Mouse (Mus musculus) liver, embryonic 16.5 days (tissue): ENCODE measurements around the gene Nfyc. TPM values are rescaled to one million over a fixed set of nuclear protein-coding genes. Genes with fewer than 3 reads are reported as not detected.

ENCODE experiments used
- ATAC-seq: fragments of 200-750 bp; cut with Nextera tagmentation; 2 replicates; pipeline ENCODE4 v1.8.0; 2017; ENCODE audit warnings: low read depth, mild to moderate bottlenecking, moderate number of reproducible peaks, moderate library complexity
- H3K27ac ChIP-seq: fragments of 300-500 bp; sonication (generic); 2 replicates; pipeline ENCODE4 v1.5.1; 2014; ENCODE audit warnings: mild to moderate bottlenecking, low read length
- H3K27me3 ChIP-seq: fragments of 300-500 bp; sonication (generic); 2 replicates; pipeline ENCODE4 v1.6.1; 2014; ENCODE audit warnings: low read depth, low read length, mixed read lengths; ENCODE audit not compliant: control insufficient read depth, insufficient read depth
- H3K36me3 ChIP-seq: fragments of 300-500 bp; sonication (generic); 2 replicates; pipeline ENCODE4 v1.6.1; 2014; ENCODE audit warnings: mild to moderate bottlenecking; ENCODE audit not compliant: control insufficient read depth, insufficient read depth
- H3K4me1 ChIP-seq: fragments of 300-500 bp; sonication (generic); 2 replicates; pipeline ENCODE4 v1.6.1; 2014; ENCODE audit warnings: low read depth, low read length, mixed read lengths; ENCODE audit not compliant: control insufficient read depth
- H3K4me2 ChIP-seq: fragments of 300-500 bp; sonication (generic); 2 replicates; pipeline ENCODE4 v1.6.1; 2014; ENCODE audit warnings: low read depth, low read length, mixed read lengths
- H3K4me3 ChIP-seq: fragments of 300-500 bp; sonication (generic); 2 replicates; pipeline ENCODE4 v1.5.1; 2014; ENCODE audit warnings: low read depth, mild to moderate bottlenecking, low read length
- H3K9ac ChIP-seq: fragments of 300-500 bp; sonication (generic); 2 replicates; pipeline ENCODE4 v1.6.1; 2014; ENCODE audit warnings: low read depth, low read length
- H3K9me3 ChIP-seq: fragments of 300-500 bp; sonication (generic); replicated peaks from 2 replicates; pipeline ENCODE4 v1.6.1; 2016; ENCODE audit warnings: low read length; ENCODE audit not compliant: control insufficient read depth
- WGBS: fragments of 180-500 bp; shearing (Covaris S2); extraction: QIAGEN DNeasy Blood & Tissue Kit; methylation state at CpG from one replicate; pipeline ENCODE4 v1.1.7; 2014; ENCODE audit not compliant: insufficient replicate concordance; 5-methylcytosine and 5-hydroxymethylcytosine counted together
- polyA plus RNA-seq: library from polyadenylated mRNA; unstranded; fragments of >200 nt; fragmentation: Nextera tagmentation; extraction: Ambion mirVana; gene quantifications from 2 replicates; pipeline ENCODE4 v1.2.1, GENCODE M21; 2015

The Nfyc gene
- polyA plus RNA-seq, 1 experiment from 2014 or later: 47.4 TPM

DNA sequence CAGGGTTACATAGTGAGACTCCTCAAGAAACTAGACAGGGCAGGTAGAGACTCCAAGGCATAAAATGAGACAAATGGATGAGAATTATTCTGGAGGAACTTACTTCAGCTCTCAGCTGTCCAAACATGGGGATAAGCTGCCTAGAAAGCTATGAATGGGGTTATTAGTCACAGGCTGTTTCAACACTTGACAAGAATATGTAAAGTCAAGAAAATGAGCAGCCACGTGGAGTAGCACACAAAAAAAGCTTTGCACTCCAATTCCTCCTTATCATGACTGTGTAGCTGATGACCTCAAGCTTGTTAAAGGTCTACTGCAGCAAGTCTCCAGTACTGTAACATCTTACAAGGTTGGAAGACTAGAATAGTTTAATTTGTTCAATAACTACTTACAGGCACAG lies 12.1 kb downstream of the Nfyc start:
- WGBS: 40% methylated on average over 1 of the region's 1 CpGs
- H3K9me3 ChIP-seq: no peaks in the 10 kb centered on the region
- H3K4me2 ChIP-seq: no peak overlapping the region
- H3K9ac ChIP-seq: no peak overlapping the region
- no peaks in the 10 kb centered on the region for H3K27me3 ChIP-seq
- peaks cover 30% of the 10 kb centered on the region for H3K4me1 ChIP-seq
- no peak overlapping the region for H3K27ac ChIP-seq
- H3K36me3 ChIP-seq: no peaks in the 10 kb centered on the region
- H3K4me3 ChIP-seq: no peak overlapping the region
- no peak for ATAC-seq

DNA sequence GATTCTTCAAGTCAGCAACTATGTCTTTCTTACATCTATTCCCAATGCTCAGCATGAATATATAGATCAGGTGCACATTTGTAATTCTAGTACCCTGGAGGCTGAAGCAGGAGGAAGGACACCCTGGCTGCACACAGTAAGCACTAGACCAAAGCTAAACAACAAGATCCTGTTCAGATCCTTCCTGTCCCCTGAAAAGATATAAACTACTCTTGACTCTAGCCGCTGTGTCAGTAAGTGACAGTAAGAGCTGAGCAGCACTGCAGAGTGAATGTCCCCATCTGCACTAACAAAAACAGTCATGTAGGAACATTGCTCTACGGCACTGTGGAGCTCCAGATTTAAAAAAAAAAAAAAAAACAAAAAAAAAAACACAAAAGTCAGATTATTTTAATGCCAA lies 13.4 kb downstream of the Nfyc start:
- no peaks in the 10 kb centered on the region for H3K9me3 ChIP-seq
- no peak overlapping the region for H3K27ac ChIP-seq
- ATAC-seq: no peak
- 68% methylated on average over 2 of the region's 2 CpGs for WGBS
- H3K9ac ChIP-seq: no peak overlapping the region
- H3K4me1 ChIP-seq: peaks cover 23% of the 10 kb centered on the region
- no peaks in the 10 kb centered on the region for H3K27me3 ChIP-seq
- no peak overlapping the region for H3K4me3 ChIP-seq
- H3K36me3 ChIP-seq: no peaks in the 10 kb centered on the region
- no peak overlapping the region for H3K4me2 ChIP-seq

DNA sequence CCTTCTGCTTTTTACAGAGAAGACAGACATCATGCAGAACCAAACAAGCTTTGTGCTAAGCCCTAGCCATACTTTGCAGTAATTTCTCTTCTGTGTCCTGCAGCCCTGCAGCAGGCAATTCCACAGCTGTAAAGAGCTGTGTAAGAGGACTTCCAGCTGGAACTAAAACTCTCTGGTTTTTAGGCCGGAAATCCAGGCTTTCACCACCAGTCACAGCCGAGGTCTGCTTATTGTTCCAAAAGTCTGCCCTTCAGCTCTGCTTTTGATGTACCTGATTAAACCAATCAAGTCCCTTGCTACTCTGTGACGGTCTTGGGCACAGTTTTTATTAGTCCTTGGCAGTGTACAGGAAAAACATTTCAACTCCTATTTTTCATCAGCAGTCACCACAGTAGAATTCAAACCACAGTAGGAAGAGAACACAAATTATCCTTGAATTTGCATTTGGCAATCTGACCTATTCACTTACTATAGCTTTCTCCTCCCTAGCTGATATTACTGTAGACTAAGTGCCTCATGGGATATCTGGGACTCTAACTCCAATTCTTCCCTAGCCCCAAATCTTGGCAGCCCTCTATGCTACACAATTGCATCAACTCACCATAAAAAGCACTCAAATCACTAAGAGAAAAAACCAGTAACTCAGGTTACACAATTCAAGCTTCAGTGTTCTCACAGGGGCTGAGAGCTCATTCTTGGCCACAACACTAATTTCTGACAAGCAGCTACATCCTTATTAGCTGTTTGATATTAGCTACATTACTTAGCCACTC lies 14.2 kb downstream of the Nfyc start:
- Histone ChIP-seq H3K27ac (no peak overlapping the region; the same call in 1 of the 2 replicates), H3K4me1 (peaks cover 26% of the 10 kb centered on the region), H3K36me3 (no peaks in the 10 kb centered on the region), H3K27me3 (no peaks in the 10 kb centered on the region), H3K9me3 (no peaks in the 10 kb centered on the region), H3K4me2 (no peak overlapping the region), H3K9ac (no peak overlapping the region), H3K4me3 (no peak overlapping the region)
- WGBS: 44% methylated on average over 3 of the region's 3 CpGs
- no peak for ATAC-seq

DNA sequence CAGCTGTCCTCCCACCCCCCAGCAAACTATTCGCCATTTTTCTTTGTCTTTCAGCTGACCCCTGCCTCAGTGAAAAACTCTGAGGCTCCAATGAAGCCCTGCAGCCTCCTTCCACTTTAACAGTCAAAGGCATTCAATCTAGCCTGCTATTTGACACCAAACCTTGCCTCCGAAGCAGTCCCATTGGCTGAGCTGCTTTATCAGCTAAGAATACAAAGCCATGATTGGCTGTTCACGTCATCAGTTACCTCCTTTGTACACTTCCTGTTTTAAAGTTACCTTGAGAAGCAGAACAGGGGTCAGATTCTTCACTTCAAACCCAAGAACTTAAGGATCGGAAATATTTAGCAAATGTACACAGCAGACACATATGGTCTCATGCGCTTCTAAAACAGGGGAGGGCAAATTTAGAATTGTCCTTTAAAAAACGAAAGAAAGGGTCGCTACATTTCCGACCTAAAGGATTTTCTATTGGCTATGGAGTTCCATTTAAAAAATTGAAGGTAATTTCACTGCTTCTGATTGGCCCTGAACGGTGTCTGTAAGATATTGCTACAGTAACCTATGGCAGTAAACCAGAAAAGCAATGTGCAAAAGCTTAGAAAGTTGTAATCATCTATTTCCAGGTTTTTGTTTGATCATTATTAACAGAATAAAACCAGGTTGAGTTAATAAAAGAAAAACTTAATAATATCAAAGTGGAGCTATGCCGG lies 15.6 kb downstream of the Nfyc start:
- Histone ChIP-seq H3K27ac (peak overlapping the region; percentile 54), H3K9ac (peak overlapping the region; percentile 62), H3K4me3 (peak overlapping the region; percentile 67), H3K36me3 (no peaks in the 10 kb centered on the region), H3K4me2 (peak overlapping the region; percentile 67), H3K27me3 (no peaks in the 10 kb centered on the region), H3K9me3 (no peaks in the 10 kb centered on the region), H3K4me1 (peaks cover 26% of the 10 kb centered on the region)
- 8% methylated on average over 10 of the region's 10 CpGs for WGBS
- ATAC-seq: peak; percentile 98

DNA sequence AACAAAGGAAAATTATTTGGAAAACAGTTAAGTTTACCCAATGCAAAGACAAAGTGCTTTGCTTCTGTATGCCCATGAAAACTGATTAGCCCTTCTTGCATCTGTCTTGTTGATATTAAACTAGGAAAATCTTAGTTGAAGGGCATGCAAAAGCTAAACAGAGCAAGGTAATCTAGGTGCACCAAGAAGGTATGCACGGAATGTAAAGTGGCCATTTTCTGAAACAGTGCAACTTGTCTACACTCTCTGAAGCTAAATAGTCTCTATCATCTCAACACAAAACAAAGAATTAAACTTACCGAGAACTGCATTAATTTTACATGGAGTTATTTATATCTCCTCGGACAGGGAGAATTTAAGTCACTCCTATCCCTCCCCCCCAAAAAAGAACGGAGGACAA lies 16.2 kb downstream of the Nfyc start:
- peak overlapping the region; percentile 54 for H3K27ac ChIP-seq
- H3K4me3 ChIP-seq: peak overlapping the region; percentile 67
- ATAC-seq: no peak
- peak overlapping the region; percentile 62 for H3K9ac ChIP-seq
- 19% methylated on average over 4 of the region's 4 CpGs for WGBS
- H3K4me1 ChIP-seq: peaks cover 26% of the 10 kb centered on the region
- no peaks in the 10 kb centered on the region for H3K9me3 ChIP-seq
- H3K27me3 ChIP-seq: no peaks in the 10 kb centered on the region
- no peaks in the 10 kb centered on the region for H3K36me3 ChIP-seq
- H3K4me2 ChIP-seq: peak overlapping the region; percentile 67

DNA sequence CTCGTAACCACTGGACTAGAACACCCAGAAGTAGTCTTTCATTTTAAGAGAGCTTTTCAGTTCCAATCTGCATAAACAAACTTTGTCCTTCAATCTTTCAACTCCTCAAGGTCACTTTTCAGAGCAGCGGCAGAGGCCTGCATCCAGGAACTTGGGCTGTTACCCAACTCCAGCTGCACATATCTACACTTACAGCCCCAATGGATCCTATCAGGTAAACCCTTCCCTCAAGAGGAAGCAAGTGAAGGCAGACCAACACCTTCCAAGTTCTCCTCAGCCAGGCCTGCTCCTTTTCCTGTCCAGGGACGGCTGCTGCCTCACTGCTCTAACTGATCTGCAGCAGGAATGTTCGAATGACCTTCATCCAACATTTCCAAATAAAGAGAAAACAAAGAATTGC lies 17.2 kb downstream of the Nfyc start:
- H3K4me3 ChIP-seq: peak overlapping the region; percentile 40
- H3K9me3 ChIP-seq: no peaks in the 10 kb centered on the region
- H3K27ac ChIP-seq: peak overlapping the region; percentile 53; the same call in 1 of the 2 replicates
- H3K27me3 ChIP-seq: no peaks in the 10 kb centered on the region
- peak overlapping the region; percentile 67 for H3K4me2 ChIP-seq
- H3K36me3 ChIP-seq: no peaks in the 10 kb centered on the region
- 0 out of 2 replicates have a peak overlapping the region, but pooled peaks have one; percentile 26 for H3K9ac ChIP-seq
- no peak for ATAC-seq
- 45% methylated on average over 4 of the region's 4 CpGs for WGBS
- peaks cover 29% of the 10 kb centered on the region for H3K4me1 ChIP-seq

DNA sequence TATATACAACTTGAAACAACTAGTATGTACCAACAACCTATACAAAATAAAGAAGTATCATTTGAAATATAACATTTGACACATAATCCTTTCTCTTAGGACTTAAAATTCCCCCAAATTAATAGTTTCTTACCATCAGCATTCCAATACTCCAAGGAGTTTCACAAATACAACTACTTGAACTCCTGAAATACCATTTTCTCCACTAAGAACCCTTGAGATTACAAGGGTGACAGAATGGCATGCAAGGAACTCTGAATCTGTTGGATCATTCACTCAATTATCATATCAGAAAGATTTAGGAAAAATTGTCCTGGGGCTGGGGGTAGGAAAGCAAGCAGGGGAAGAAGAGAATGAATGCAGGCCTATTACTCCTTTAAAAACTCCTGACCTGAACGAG lies 17.6 kb downstream of the Nfyc start:
- no peaks in the 10 kb centered on the region for H3K27me3 ChIP-seq
- no peak overlapping the region for H3K9ac ChIP-seq
- 58% methylated on average over 1 of the region's 1 CpGs for WGBS
- H3K36me3 ChIP-seq: no peaks in the 10 kb centered on the region
- H3K4me2 ChIP-seq: peak overlapping the region; percentile 67
- no peak for ATAC-seq
- H3K9me3 ChIP-seq: no peaks in the 10 kb centered on the region
- H3K27ac ChIP-seq: no peak overlapping the region
- H3K4me1 ChIP-seq: peaks cover 29% of the 10 kb centered on the region
- peak overlapping the region; percentile 40 for H3K4me3 ChIP-seq

DNA sequence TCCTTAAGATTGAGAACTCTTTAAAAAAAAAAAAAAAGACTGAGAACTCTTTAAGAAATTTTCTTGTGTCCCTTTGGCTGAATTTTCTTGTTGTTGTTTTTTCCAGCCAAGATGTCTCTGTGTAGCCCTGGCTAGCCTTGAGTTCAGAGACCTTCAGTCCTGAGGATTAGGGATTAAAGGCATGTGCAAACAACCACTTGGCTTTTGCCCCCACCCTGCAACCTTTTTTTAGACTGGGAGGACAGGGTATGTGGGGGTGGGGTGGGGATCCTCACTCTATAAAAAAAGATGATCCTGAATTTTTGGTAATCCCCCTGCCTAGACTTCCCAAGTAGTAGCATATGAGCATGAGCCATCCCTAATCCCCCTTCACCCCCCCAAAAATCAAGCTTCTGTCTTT lies 25.6 kb downstream of the Nfyc start:
- peaks cover 7% of the 10 kb centered on the region; the same call in 1 of the 2 replicates for H3K4me1 ChIP-seq
- H3K27ac ChIP-seq: peak overlapping the region; percentile 41; the same call in 1 of the 2 replicates
- H3K4me2 ChIP-seq: peak overlapping the region; percentile 29; the same call in 1 of the 2 replicates
- no peaks in the 10 kb centered on the region for H3K9me3 ChIP-seq
- peak; percentile 63 for ATAC-seq
- H3K9ac ChIP-seq: no peak overlapping the region
- H3K36me3 ChIP-seq: no peaks in the 10 kb centered on the region
- no peaks in the 10 kb centered on the region for H3K27me3 ChIP-seq
- H3K4me3 ChIP-seq: no peak overlapping the region

DNA sequence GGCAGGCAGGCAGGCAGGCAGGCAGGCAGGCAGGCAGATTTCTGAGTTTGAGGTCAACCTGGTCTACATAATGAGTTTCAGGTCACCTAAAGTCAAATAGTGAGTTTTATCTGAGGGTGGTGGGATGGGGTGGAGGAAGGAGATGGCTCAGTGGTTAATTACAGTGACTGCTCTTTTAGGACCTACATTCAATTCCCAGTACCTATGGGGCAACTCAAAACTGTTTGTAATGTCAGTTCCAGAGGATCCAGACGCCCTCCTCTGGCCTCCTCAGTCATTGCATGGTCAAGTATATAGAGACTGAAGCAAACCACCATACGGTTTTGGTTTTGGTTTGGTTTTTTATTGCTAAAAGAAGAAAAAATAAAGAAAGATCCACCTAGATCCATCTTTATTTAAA lies 29.9 kb downstream of the Nfyc start:
- no peaks in the 10 kb centered on the region for H3K27me3 ChIP-seq
- no peak overlapping the region for H3K4me3 ChIP-seq
- H3K4me2 ChIP-seq: no peak overlapping the region
- no peak overlapping the region for H3K27ac ChIP-seq
- peaks cover 4% of the 10 kb centered on the region; the same call in 1 of the 2 replicates for H3K4me1 ChIP-seq
- no peaks in the 10 kb centered on the region for H3K9me3 ChIP-seq
- H3K9ac ChIP-seq: no peak overlapping the region
- no peaks in the 10 kb centered on the region for H3K36me3 ChIP-seq
- WGBS: 28% methylated on average over 2 of the region's 2 CpGs
- no peak for ATAC-seq
